Mouse (Mus musculus): ENCODE results near the gene Tsen54. TPM values are rescaled to one million over a fixed set of nuclear protein-coding genes. Genes with fewer than 3 reads are reported as not detected.
A peak's percentile ranks its signal among the peaks of the same experiment; 100 is the strongest.

Gene Tsen54
- polyA plus RNA-seq, 1 experiment from 2014 or later, result 20.8 TPM

- DNase-seq (ENCODE audit: low spot score, missing footprints), result peak; percentile 100
Observed at GRCm38 (mm10) chr11:115859143-115859945, 44.8 kb downstream of the Tsen54 start.

GRCm38 (mm10) chr11:115863895-115864294, 49.4 kb downstream of the Tsen54 start:
- H3K4me2 ChIP-seq, result no peak overlapping the region
- DNase-seq (ENCODE audit: low spot score, missing footprints) (no peak), ATAC-seq (ENCODE audit: low FRiP score) (no peak)
- no peak overlapping the region for H3K9ac ChIP-seq (ENCODE audit: low read length)
- no peaks in the 10 kb centered on the region for H3K36me3 ChIP-seq (ENCODE audit: control insufficient read depth, insufficient read depth, low read length)
- peaks cover 21% of the 10 kb centered on the region for H3K27me3 ChIP-seq (ENCODE audit: control insufficient read depth, insufficient read depth, low read length)
- 0 out of 2 replicates have a peak, but pooled peaks cover 4% of the 10 kb centered on the region for H3K4me1 ChIP-seq (ENCODE audit: control insufficient read depth, insufficient read depth, low read length)
- H3K4me3 ChIP-seq (ENCODE audit: low read depth, low read length), result no peak overlapping the region
- 87% methylated on average over 8 of the region's 8 CpGs for WGBS
- H3K9me3 ChIP-seq (ENCODE audit: control insufficient read depth, low read length), result no peaks in the 10 kb centered on the region
- no peak overlapping the region for H3K27ac ChIP-seq (ENCODE audit: low read depth, low read length)

More at GRCm38 (mm10) chr11:115859143-115859945, 44.8 kb downstream of the Tsen54 start:
- Histone ChIP-seq H3K4me2 (peak overlapping the region; percentile 44), H3K27ac (ENCODE audit: low read depth, low read length) (no peak overlapping the region), H3K36me3 (ENCODE audit: control insufficient read depth, insufficient read depth, low read length) (no peaks in the 10 kb centered on the region; the same call in 1 of the 2 replicates), H3K9me3 (ENCODE audit: control insufficient read depth, low read length) (no peaks in the 10 kb centered on the region), H3K4me1 (ENCODE audit: control insufficient read depth, insufficient read depth, low read length) (0 out of 2 replicates have a peak, but pooled peaks cover 4% of the 10 kb centered on the region), H3K4me3 (ENCODE audit: low read depth, low read length) (peak overlapping the region; percentile 22), H3K9ac (ENCODE audit: low read length) (no peak overlapping the region), H3K27me3 (ENCODE audit: control insufficient read depth, insufficient read depth, low read length) (peaks cover 36% of the 10 kb centered on the region)
- ATAC-seq (ENCODE audit: low FRiP score), result peak; percentile 92
- 2% methylated on average over 74 of the region's 75 CpGs for WGBS

GRCm38 (mm10) chr11:115869393-115869792, 54.9 kb downstream of the Tsen54 start:
- no peaks in the 10 kb centered on the region for H3K4me1 ChIP-seq (ENCODE audit: control insufficient read depth, insufficient read depth, low read length)
- no peak overlapping the region for H3K27ac ChIP-seq (ENCODE audit: low read depth, low read length)
- H3K4me2 ChIP-seq, result no peak overlapping the region
- no peaks in the 10 kb centered on the region for H3K9me3 ChIP-seq (ENCODE audit: control insufficient read depth, low read length)
- WGBS, result 87% methylated on average over 8 of the region's 8 CpGs
- H3K27me3 ChIP-seq (ENCODE audit: control insufficient read depth, insufficient read depth, low read length), result no peaks in the 10 kb centered on the region
- ATAC-seq (ENCODE audit: low FRiP score), result no peak
- DNase-seq (ENCODE audit: low spot score, missing footprints), result no peak
- no peak overlapping the region for H3K9ac ChIP-seq (ENCODE audit: low read length)
- H3K36me3 ChIP-seq (ENCODE audit: control insufficient read depth, insufficient read depth, low read length), result no peaks in the 10 kb centered on the region
- no peak overlapping the region for H3K4me3 ChIP-seq (ENCODE audit: low read depth, low read length)

- H3K4me2 ChIP-seq, result no peak overlapping the region
- H3K9ac ChIP-seq (ENCODE audit: low read length), result no peak overlapping the region
- no peak overlapping the region for H3K27ac ChIP-seq (ENCODE audit: low read depth, low read length)
- H3K4me3 ChIP-seq (ENCODE audit: low read depth, low read length), result no peak overlapping the region
- 78% methylated on average over 4 of the region's 4 CpGs for WGBS
- H3K9me3 ChIP-seq (ENCODE audit: control insufficient read depth, low read length), result no peaks in the 10 kb centered on the region
- no peaks in the 10 kb centered on the region for H3K36me3 ChIP-seq (ENCODE audit: control insufficient read depth, insufficient read depth, low read length)
- DNase-seq (ENCODE audit: low spot score, missing footprints), result no peak
- ATAC-seq (ENCODE audit: low FRiP score), result no peak
- H3K27me3 ChIP-seq (ENCODE audit: control insufficient read depth, insufficient read depth, low read length), result no peaks in the 10 kb centered on the region
- no peaks in the 10 kb centered on the region for H3K4me1 ChIP-seq (ENCODE audit: control insufficient read depth, insufficient read depth, low read length)
Observed at GRCm38 (mm10) chr11:115872437-115872836, 57.9 kb downstream of the Tsen54 start.

Small RNAs within 50 kb of the gene (microRNA-seq; reads per million reads assigned to microRNA genes)
- 0.76 reads per million for gene Mir5621

Other genes starting within 250 kb of the Tsen54 start
- 105 TPM in 2 replicates for gene Mrps7, start 210.8 kb upstream of the Tsen54 start, polyA plus RNA-seq (2014; fragmentation: Nextera tagmentation; extraction: Ambion mirVana)
- gene Gga3, start 210.7 kb upstream of the Tsen54 start, polyA plus RNA-seq (2014; fragmentation: Nextera tagmentation; extraction: Ambion mirVana), result 18.7 and 25.1 TPM in 2 replicates
- gene Mif4gd, start 201.8 kb upstream of the Tsen54 start, polyA plus RNA-seq (2014; fragmentation: Nextera tagmentation; extraction: Ambion mirVana), result 14.0 and 16.4 TPM in 2 replicates
- 20.3 and 24.0 TPM in 2 replicates for gene Slc25a19, start 186.4 kb upstream of the Tsen54 start, polyA plus RNA-seq (2014; fragmentation: Nextera tagmentation; extraction: Ambion mirVana)
- 74.3 and 77.7 TPM in 2 replicates for gene Grb2, start 106.1 kb upstream of the Tsen54 start, polyA plus RNA-seq (2014; fragmentation: Nextera tagmentation; extraction: Ambion mirVana)
- gene Tmem94, start 49.3 kb upstream of the Tsen54 start, polyA plus RNA-seq (2014; fragmentation: Nextera tagmentation; extraction: Ambion mirVana), result 15.1 and 16.7 TPM in 2 replicates
- gene Caskin2, start 1.1 kb upstream of the Tsen54 start, polyA plus RNA-seq (2014; fragmentation: Nextera tagmentation; extraction: Ambion mirVana), result 10.4 and 11.7 TPM in 2 replicates
- gene Llgl2, start 9.3 kb downstream of the Tsen54 start, polyA plus RNA-seq (2014; fragmentation: Nextera tagmentation; extraction: Ambion mirVana), result 2.4 and 2.5 TPM in 2 replicates
- gene Myo15b, start 43.7 kb downstream of the Tsen54 start, polyA plus RNA-seq (2014; fragmentation: Nextera tagmentation; extraction: Ambion mirVana), result not detected in 2 replicates
- gene Smim5, start 85.2 kb downstream of the Tsen54 start, polyA plus RNA-seq (2014; fragmentation: Nextera tagmentation; extraction: Ambion mirVana), result 0.27 and 0.59 TPM in 2 replicates
- 0.46 TPM in 1 of 2 replicates, not detected in the other for gene Smim6, start 97.3 kb downstream of the Tsen54 start, polyA plus RNA-seq (2014; fragmentation: Nextera tagmentation; extraction: Ambion mirVana)
- 58.3 and 61.5 TPM in 2 replicates for gene Sap30bp, start 118.6 kb downstream of the Tsen54 start, polyA plus RNA-seq (2014; fragmentation: Nextera tagmentation; extraction: Ambion mirVana)
- 16.1 and 18.4 TPM in 2 replicates for gene Recql5, start 118.8 kb downstream of the Tsen54 start, polyA plus RNA-seq (2014; fragmentation: Nextera tagmentation; extraction: Ambion mirVana)
- gene Itgb4, start 160.0 kb downstream of the Tsen54 start, polyA plus RNA-seq (2014; fragmentation: Nextera tagmentation; extraction: Ambion mirVana), result 0.23 and 0.25 TPM in 2 replicates
- 82.5 and 93.4 TPM in 2 replicates for gene Galk1, start 198.0 kb downstream of the Tsen54 start, polyA plus RNA-seq (2014; fragmentation: Nextera tagmentation; extraction: Ambion mirVana)
- gene H3f3b, start 213.2 kb downstream of the Tsen54 start, polyA plus RNA-seq (2014; fragmentation: Nextera tagmentation; extraction: Ambion mirVana), result 1,982 and 2,171 TPM in 2 replicates
- 23.4 and 24.1 TPM in 2 replicates for gene Unk, start 215.6 kb downstream of the Tsen54 start, polyA plus RNA-seq (2014; fragmentation: Nextera tagmentation; extraction: Ambion mirVana)